Mouse (Mus musculus): ENCODE data around the gene Olfr324. TPM values are rescaled to one million over a fixed set of nuclear protein-coding genes. Genes with fewer than 3 reads are reported as not detected.

Olfr324 gene
- not detected for polyA plus RNA-seq (2012; fragmentation: generic; extraction: Trizol)

DNA sequence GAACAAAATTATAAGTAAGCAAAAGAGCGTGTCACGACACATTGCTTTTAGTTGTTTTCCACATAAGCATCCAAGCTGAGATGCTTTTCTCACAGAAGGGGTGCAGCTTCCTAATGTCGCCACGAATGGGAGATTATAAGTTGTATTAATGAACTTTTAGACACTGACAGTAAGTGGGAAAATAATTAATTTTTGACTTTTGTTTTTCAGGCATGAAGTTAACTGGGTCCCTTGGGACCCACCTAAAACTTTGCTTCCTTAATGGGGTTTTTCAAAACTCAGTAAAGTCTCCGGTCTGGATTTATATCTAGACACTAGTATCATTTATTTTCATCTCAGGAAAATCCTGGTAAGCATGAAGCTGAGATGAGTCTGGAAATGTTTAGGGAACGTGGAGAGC is at the start of gene Olfr324:
Gene Olfr324, plus strand, starts transcription at position 301 of the 400 bp plus-strand sequence.
- no peaks in the 10 kb centered on the region for H3K79me2 ChIP-seq (ENCODE audit: control insufficient read depth, insufficient read depth)
- no peaks in the 10 kb centered on the region for H3K27me3 ChIP-seq (ENCODE audit: control insufficient read depth, insufficient read depth, insufficient read length)
- H3K36me3 ChIP-seq (ENCODE audit: control insufficient read depth, insufficient read depth), result no peaks in the 10 kb centered on the region
- no peak within 1 kb of the TSS for H3K4me2 ChIP-seq (ENCODE audit: low read depth)
- H3ac ChIP-seq (ENCODE audit: control insufficient read depth, insufficient read length), result no peak within 1 kb of the TSS
- TF ChIP-seq CEBPB (IDR thresholded peaks at IDR 0.05; ENCODE audit: insufficient read depth, poor library complexity, severe bottlenecking), result no peak
- TF ChIP-seq POLR2A (IDR thresholded peaks at IDR 0.05; ENCODE audit: insufficient read length, low read depth), result no peak
- no peak for TF ChIP-seq REST (IDR thresholded peaks at IDR 0.05; ENCODE audit: insufficient read depth, insufficient read length)
- TF ChIP-seq SRF (IDR thresholded peaks at IDR 0.05; ENCODE audit: control insufficient read depth, insufficient read length, low read depth), result no peak
- no peak for TF ChIP-seq MYOD1 (IDR thresholded peaks at IDR 0.05; ENCODE audit: control insufficient read depth in 1 of 3, insufficient read length in 2 of 3, low read depth in 2 of 3)
- TF ChIP-seq E2F4 (IDR thresholded peaks at IDR 0.05; ENCODE audit: insufficient read depth), result no peak
- no peak for TF ChIP-seq POLR2AphosphoS2 (IDR thresholded peaks at IDR 0.05; ENCODE audit: insufficient read length, low read depth)
- TF ChIP-seq MAX (IDR thresholded peaks at IDR 0.05; ENCODE audit: low read depth), result no peak
- no peak for TF ChIP-seq MYOG (IDR thresholded peaks at IDR 0.05; ENCODE audit: control insufficient read depth in 1 of 3, insufficient read depth in 1 of 3, insufficient read length in 2 of 3, low read depth in 2 of 3)
- TF ChIP-seq TCF3 (IDR thresholded peaks at IDR 0.05; ENCODE audit: insufficient read length, low read depth), result no peak
- no peak within 1 kb of the TSS for H3K4me3 ChIP-seq

DNA sequence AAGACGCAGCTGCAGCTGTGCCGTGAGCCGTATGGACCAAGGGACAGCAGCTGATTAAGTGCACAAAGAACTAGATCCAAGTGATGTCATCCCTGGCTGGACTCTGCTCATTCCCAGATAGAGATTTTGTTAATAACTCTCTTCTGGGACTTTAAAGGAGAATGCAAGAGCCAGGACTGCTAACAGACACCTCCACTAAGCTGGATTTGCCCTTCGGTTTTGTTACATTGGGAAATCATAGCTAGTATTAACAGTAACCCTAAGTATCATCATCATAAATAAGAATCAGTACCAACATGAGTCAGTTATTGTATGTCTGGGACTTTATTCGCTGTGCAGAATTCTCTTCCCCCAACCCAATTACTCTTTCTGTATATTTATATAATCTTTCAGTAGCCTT is 48.6 kb upstream of the Olfr324 start, which contains the start of gene Olfr329-ps:
Gene Olfr329-ps, minus strand, starts transcription at position 101 of the 400 bp plus-strand sequence.
- Histone ChIP-seq H3K36me3 (ENCODE audit: control insufficient read depth, insufficient read depth) (no peaks in the 10 kb centered on the region), H3ac (ENCODE audit: control insufficient read depth, insufficient read length) (no peak within 1 kb of the TSS), H3K4me3 (no peak within 1 kb of the TSS), H3K27me3 (ENCODE audit: control insufficient read depth, insufficient read depth, insufficient read length) (no peaks in the 10 kb centered on the region), H3K79me2 (ENCODE audit: control insufficient read depth, insufficient read depth) (no peaks in the 10 kb centered on the region), H3K4me2 (ENCODE audit: low read depth) (no peak within 1 kb of the TSS)
- TF ChIP-seq TCF12 (IDR thresholded peaks at IDR 0.05; ENCODE audit: insufficient read depth, poor library complexity, severe bottlenecking) (no peak), MAX (IDR thresholded peaks at IDR 0.05; ENCODE audit: low read depth) (no peak), SRF (IDR thresholded peaks at IDR 0.05; ENCODE audit: control insufficient read depth, insufficient read length, low read depth) (no peak), REST (IDR thresholded peaks at IDR 0.05; ENCODE audit: insufficient read depth, insufficient read length) (no peak)

DNA sequence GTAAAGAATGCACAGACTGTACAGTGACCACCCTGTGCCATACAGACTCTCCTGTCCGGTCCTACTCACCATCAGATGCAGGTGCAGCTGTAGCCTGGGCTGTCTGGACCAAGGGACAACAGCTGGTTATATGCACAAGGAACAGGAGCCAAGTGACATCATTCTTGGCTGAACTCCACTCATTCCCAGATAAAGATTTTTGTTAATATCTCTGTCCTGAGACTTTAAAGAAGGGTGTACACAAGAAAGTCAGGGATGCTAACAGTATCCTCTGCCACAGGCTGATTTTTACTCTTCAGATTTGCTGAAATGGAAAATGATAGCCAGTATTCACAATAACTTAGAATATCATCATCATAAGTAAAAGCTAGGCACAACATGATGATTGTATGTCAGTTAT is 39.4 kb upstream of the Olfr324 start, which contains the start of gene Olfr328:
Gene Olfr328, minus strand, starts transcription at position 101 of the 400 bp plus-strand sequence.
- Histone ChIP-seq H3K27me3 (ENCODE audit: control insufficient read depth, insufficient read depth, insufficient read length) (no peaks in the 10 kb centered on the region), H3K36me3 (ENCODE audit: control insufficient read depth, insufficient read depth) (no peaks in the 10 kb centered on the region), H3K4me3 (no peak within 1 kb of the TSS), H3K4me2 (ENCODE audit: low read depth) (no peak within 1 kb of the TSS), H3K79me2 (ENCODE audit: control insufficient read depth, insufficient read depth) (no peaks in the 10 kb centered on the region), H3ac (ENCODE audit: control insufficient read depth, insufficient read length) (no peak within 1 kb of the TSS)
- no peak for TF ChIP-seq POLR2A (IDR thresholded peaks at IDR 0.05; ENCODE audit: insufficient read length, low read depth)

DNA sequence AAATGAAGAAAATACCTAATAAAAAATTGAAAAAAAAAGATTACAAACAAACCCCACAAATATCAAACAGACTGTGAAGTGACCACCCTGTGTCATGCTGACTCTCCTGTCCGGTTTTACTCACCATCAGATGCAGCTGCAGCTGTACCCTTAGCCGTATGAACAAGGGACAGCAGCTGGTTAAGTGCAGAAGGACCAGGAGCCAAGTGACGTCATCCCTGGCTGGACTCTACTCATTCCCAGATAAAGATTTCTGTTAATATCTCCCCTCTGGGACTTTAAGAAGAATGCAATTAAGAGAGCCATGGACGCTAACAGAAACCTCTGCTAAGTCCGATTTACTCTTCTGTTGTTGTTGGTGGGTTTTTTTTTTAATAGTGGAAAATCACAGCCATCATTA is 24.5 kb upstream of the Olfr324 start, which contains the start of gene Olfr224:
Gene Olfr224, minus strand, starts transcription at position 149 of the 400 bp plus-strand sequence.
- Histone ChIP-seq H3K27me3 (ENCODE audit: control insufficient read depth, insufficient read depth, insufficient read length) (no peaks in the 10 kb centered on the region), H3K36me3 (ENCODE audit: control insufficient read depth, insufficient read depth) (no peaks in the 10 kb centered on the region), H3K4me2 (ENCODE audit: low read depth) (no peak within 1 kb of the TSS), H3K79me2 (ENCODE audit: control insufficient read depth, insufficient read depth) (no peaks in the 10 kb centered on the region), H3K4me3 (no peak within 1 kb of the TSS), H3ac (ENCODE audit: control insufficient read depth, insufficient read length) (no peak within 1 kb of the TSS)
- TF ChIP-seq POLR2A (IDR thresholded peaks at IDR 0.05; ENCODE audit: insufficient read length, low read depth), result no peak
- no peak for TF ChIP-seq TCF3 (IDR thresholded peaks at IDR 0.05; ENCODE audit: insufficient read length, low read depth)

DNA sequence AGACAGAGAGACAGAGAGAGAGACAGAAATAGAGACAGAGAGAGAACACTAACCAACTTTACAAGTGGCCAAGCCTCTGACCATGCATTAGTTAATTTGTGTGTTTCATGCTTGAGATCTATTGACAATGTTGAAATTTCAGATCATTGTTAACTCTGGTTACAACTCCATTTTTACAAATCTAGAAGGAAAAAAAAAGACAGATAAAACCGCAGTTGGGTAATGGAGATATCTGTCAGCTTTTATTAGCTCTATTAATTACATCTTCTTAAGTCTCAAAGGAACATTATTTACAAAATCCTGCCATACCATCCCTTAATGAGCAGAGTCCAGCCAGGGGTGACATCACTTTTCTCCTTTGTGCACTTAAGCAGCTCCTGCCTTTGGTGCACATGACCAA is 17.5 kb upstream of the Olfr324 start, which contains the start of gene Olfr325:
Gene Olfr325, plus strand, starts transcription at position 301 of the 400 bp plus-strand sequence.
- Histone ChIP-seq H3K27me3 (ENCODE audit: control insufficient read depth, insufficient read depth, insufficient read length) (peaks cover 12% of the 10 kb centered on the region), H3K4me3 (no peak within 1 kb of the TSS), H3ac (ENCODE audit: control insufficient read depth, insufficient read length) (no peak within 1 kb of the TSS), H3K36me3 (ENCODE audit: control insufficient read depth, insufficient read depth) (no peaks in the 10 kb centered on the region), H3K4me2 (ENCODE audit: low read depth) (no peak within 1 kb of the TSS), H3K79me2 (ENCODE audit: control insufficient read depth, insufficient read depth) (no peaks in the 10 kb centered on the region)
- TF ChIP-seq MYOG (IDR thresholded peaks at IDR 0.05; ENCODE audit: control insufficient read depth in 1 of 3, insufficient read depth in 1 of 3, insufficient read length in 2 of 3, low read depth in 2 of 3) (no peak), TCF12 (IDR thresholded peaks at IDR 0.05; ENCODE audit: insufficient read depth, poor library complexity, severe bottlenecking) (no peak), SRF (IDR thresholded peaks at IDR 0.05; ENCODE audit: control insufficient read depth, insufficient read length, low read depth) (no peak), MAX (IDR thresholded peaks at IDR 0.05; ENCODE audit: low read depth) (no peak), TCF3 (IDR thresholded peaks at IDR 0.05; ENCODE audit: insufficient read length, low read depth) (no peak), CEBPB (IDR thresholded peaks at IDR 0.05; ENCODE audit: insufficient read depth, poor library complexity, severe bottlenecking) (no peak), POLR2AphosphoS2 (IDR thresholded peaks at IDR 0.05; ENCODE audit: insufficient read length, low read depth) (no peak), REST (IDR thresholded peaks at IDR 0.05; ENCODE audit: insufficient read depth, insufficient read length) (no peak), E2F4 (IDR thresholded peaks at IDR 0.05; ENCODE audit: insufficient read depth) (no peak), USF1 (IDR thresholded peaks at IDR 0.05; ENCODE audit: low read depth) (no peak), POLR2A (IDR thresholded peaks at IDR 0.05; ENCODE audit: insufficient read length, low read depth) (no peak), MYOD1 (IDR thresholded peaks at IDR 0.05; ENCODE audit: control insufficient read depth in 1 of 3, insufficient read length in 2 of 3, low read depth in 2 of 3) (no peak)
